In the genomic region with DNA sequence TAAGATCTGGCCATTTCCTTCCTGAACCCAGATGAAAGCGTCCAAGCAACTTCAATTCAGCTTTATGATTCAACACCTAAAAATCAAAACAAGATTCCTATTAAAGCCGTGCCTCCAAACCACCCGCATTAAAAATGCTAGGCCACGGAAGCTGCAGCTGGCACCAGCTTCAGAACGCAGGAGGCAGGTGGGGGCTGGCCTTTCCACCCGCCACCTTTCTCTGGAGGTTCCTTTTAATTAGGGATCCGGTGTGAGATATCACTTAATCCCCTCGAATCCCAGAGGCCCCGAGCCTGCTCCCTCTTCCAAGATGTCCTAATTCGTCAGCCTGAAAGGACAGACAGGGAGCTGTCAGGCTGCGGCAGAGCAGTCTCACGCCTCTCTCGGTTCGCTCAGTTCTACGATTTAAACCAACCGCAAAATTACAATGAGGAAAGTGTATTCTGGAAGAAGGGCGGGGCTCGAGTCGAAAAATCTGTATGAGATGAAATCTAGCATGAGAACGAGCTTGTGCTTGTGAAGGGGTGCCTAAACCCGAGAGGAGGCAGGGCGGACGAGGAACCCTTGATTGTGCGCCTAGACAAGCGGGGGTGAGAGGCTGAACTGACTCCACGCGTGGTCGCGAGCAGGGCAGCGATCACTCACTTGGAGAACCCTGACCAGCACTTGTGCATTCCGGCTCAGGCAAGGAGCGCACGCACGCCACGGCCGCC, we compare ENCODE assay signal across 8 mouse cellular contexts. TPM values are rescaled to one million over a fixed set of nuclear protein-coding genes. Genes with fewer than 3 reads are reported as not detected.
DNase-seq lines count a peak whose midpoint lies in the region; ATAC-seq and TF ChIP-seq lines count a peak whose summit lies in the region.

No protein-coding gene starts in this region.

- H3K79me2 ChIP-seq in MEL (ENCODE audit: control insufficient read depth, insufficient read depth, low read length, poor library complexity), result peaks cover 31% of the 10 kb centered on the region

- TF ChIP-seq POLR2A in MEL (IDR thresholded peaks at IDR 0.05; ENCODE audit: control insufficient read depth in 1 of 2, insufficient read depth in 1 of 2, low read depth in 1 of 2, low read length in 2 of 2, poor library complexity in 1 of 2), result no peak

- no peaks in the 10 kb centered on the region for H3K36me3 ChIP-seq in kidney, embryonic 14.5 days (ENCODE audit: control insufficient read depth, insufficient read depth, low read length)
- H3K36me3 ChIP-seq in MEL (ENCODE audit: control insufficient read depth in 1 of 2, insufficient read depth in 2 of 2, low read length in 2 of 2), result peaks cover 36 to 40% of the 10 kb centered on the region in 2 experiments
- no peaks in the 10 kb centered on the region for H3K36me3 ChIP-seq in embryonic facial prominence, embryonic 15.5 days
- no peaks in the 10 kb centered on the region for H3K36me3 ChIP-seq in limb, embryonic 13.5 days
- no peaks in the 10 kb centered on the region; the same call in none of the 2 replicates for H3K36me3 ChIP-seq in stomach, embryonic 14.5 days (ENCODE audit: control insufficient read depth, insufficient read depth, low read length)

- peaks cover 26% of the 10 kb centered on the region for H3K27me3 ChIP-seq in kidney, embryonic 14.5 days (ENCODE audit: control insufficient read depth, insufficient read depth, low read length)
- no peaks in the 10 kb centered on the region for H3K27me3 ChIP-seq in MEL (ENCODE audit: control insufficient read depth in 1 of 2, insufficient read depth in 2 of 2, low read length in 2 of 2)
- H3K27me3 ChIP-seq in embryonic facial prominence, embryonic 15.5 days, result peaks cover 56% of the 10 kb centered on the region
- peaks cover 78% of the 10 kb centered on the region for H3K27me3 ChIP-seq in limb, embryonic 13.5 days
- peaks cover 8% of the 10 kb centered on the region; the same call in 1 of the 2 replicates for H3K27me3 ChIP-seq in stomach, embryonic 14.5 days (ENCODE audit: control insufficient read depth, insufficient read depth, low read length)

- TF ChIP-seq EP300 in MEL (IDR thresholded peaks at IDR 0.05; ENCODE audit: low read depth in 1 of 2, low read length in 2 of 2), result no peak; a peak in 1 of 4 replicates

- peaks cover 17% of the 10 kb centered on the region for H3K4me1 ChIP-seq in kidney, embryonic 14.5 days (ENCODE audit: control insufficient read depth, insufficient read depth, low read length)
- peaks cover 24 to 38% of the 10 kb centered on the region in 2 experiments for H3K4me1 ChIP-seq in MEL (ENCODE audit: control insufficient read depth in 1 of 2, insufficient read depth in 2 of 2, low read length in 2 of 2)
- peaks cover 33% of the 10 kb centered on the region for H3K4me1 ChIP-seq in embryonic facial prominence, embryonic 15.5 days
- peaks cover 30% of the 10 kb centered on the region for H3K4me1 ChIP-seq in limb, embryonic 13.5 days
- 0 out of 2 replicates have a peak, but pooled peaks cover 4% of the 10 kb centered on the region for H3K4me1 ChIP-seq in stomach, embryonic 14.5 days (ENCODE audit: control insufficient read depth, insufficient read depth, low read length)

- DNase-seq in kidney, postnatal 36 days, result no peak
- peak; percentile 80 for DNase-seq in MEL (ENCODE audit: low read depth, low spot score)
- DNase-seq in thymus, postnatal 36 days, result no peak
- no peak for DNase-seq in thymus, postnatal 0 days (ENCODE audit: low spot score)

- H3K4me3 ChIP-seq in kidney, embryonic 14.5 days (ENCODE audit: low read length), result peak overlapping the region; percentile 63
- peak overlapping the region; percentile 78 to 87 for H3K4me3 ChIP-seq in MEL (ENCODE audit: control insufficient read depth in 1 of 2, insufficient read depth in 1 of 2, low read depth in 2 of 2, low read length in 2 of 2)
- H3K4me3 ChIP-seq in embryonic facial prominence, embryonic 15.5 days (replicated peaks), result peak overlapping the region; percentile 56
- H3K4me3 ChIP-seq in limb, embryonic 13.5 days, result peak overlapping the region; percentile 57
- H3K4me3 ChIP-seq in stomach, embryonic 14.5 days (ENCODE audit: low read depth, low read length), result peak overlapping the region; percentile 63

- TF ChIP-seq RAD21 in MEL (IDR thresholded peaks at IDR 0.05; ENCODE audit: low read depth, low read length), result no peak

- H3K4me2 ChIP-seq in kidney, embryonic 14.5 days (replicated peaks; ENCODE audit: low read depth, low read length), result peak overlapping the region; percentile 97
- H3K4me2 ChIP-seq in embryonic facial prominence, embryonic 15.5 days (replicated peaks), result peak overlapping the region; percentile 100
- peak overlapping the region; percentile 99 for H3K4me2 ChIP-seq in limb, embryonic 13.5 days (replicated peaks)
- H3K4me2 ChIP-seq in stomach, embryonic 14.5 days (replicated peaks; ENCODE audit: low read depth, low read length), result peak overlapping the region; percentile 95

- H3K9ac ChIP-seq in kidney, embryonic 14.5 days (ENCODE audit: low read depth, low read length), result peak overlapping the region; percentile 58; the same call in 1 of the 2 replicates
- H3K9ac ChIP-seq in MEL (ENCODE audit: control insufficient read depth, low read depth, low read length, poor library complexity, severe bottlenecking), result peak overlapping the region; percentile 91
- H3K9ac ChIP-seq in embryonic facial prominence, embryonic 15.5 days, result peak overlapping the region; percentile 31
- H3K9ac ChIP-seq in limb, embryonic 13.5 days, result peak overlapping the region; percentile 61
- H3K9ac ChIP-seq in stomach, embryonic 14.5 days (replicated peaks; ENCODE audit: low read depth, low read length), result peak overlapping the region; percentile 37; the same call in 1 of the 2 replicates

- no peaks in the 10 kb centered on the region for H3K9me3 ChIP-seq in kidney, embryonic 14.5 days (ENCODE audit: control insufficient read depth, low read length)
- no peaks in the 10 kb centered on the region for H3K9me3 ChIP-seq in MEL (replicated peaks; ENCODE audit: insufficient read depth, low read length)
- no peaks in the 10 kb centered on the region for H3K9me3 ChIP-seq in embryonic facial prominence, embryonic 15.5 days (replicated peaks)
- H3K9me3 ChIP-seq in limb, embryonic 13.5 days, result no peaks in the 10 kb centered on the region; the same call in 1 of the 2 replicates
- H3K9me3 ChIP-seq in stomach, embryonic 14.5 days (ENCODE audit: control insufficient read depth, low read depth, low read length), result no peaks in the 10 kb centered on the region

- no peak for TF ChIP-seq CTCF in MEL (IDR thresholded peaks at IDR 0.05 in 2 of 3, conservative IDR thresholded peaks at IDR 0.05 in 1 of 3; ENCODE audit: control insufficient read depth in 1 of 3, insufficient read depth in 1 of 3, low read depth in 2 of 3, low read length in 3 of 3, poor library complexity in 1 of 3, severe bottlenecking in 1 of 3)

- WGBS in kidney, embryonic 14.5 days, result 2% methylated on average over 36 of the region's 36 CpGs
- WGBS in embryonic facial prominence, embryonic 15.5 days, result 1% methylated on average over 36 of the region's 36 CpGs
- 1% methylated on average over 36 of the region's 36 CpGs for WGBS in limb, embryonic 13.5 days
- 3% methylated on average over 36 of the region's 36 CpGs for WGBS in stomach, embryonic 14.5 days

- no peak; the same call in 1 of the 2 replicates for ATAC-seq in kidney, embryonic 14.5 days (ENCODE audit: low FRiP score, low TSS enrichment)
- 0 out of 2 replicates have a peak, but pooled peaks have one; percentile 2 for ATAC-seq in embryonic facial prominence, embryonic 15.5 days (ENCODE audit: insufficient number of reproducible peaks, low FRiP score, low TSS enrichment, low read depth)
- peak; percentile 4 for ATAC-seq in limb, embryonic 13.5 days (ENCODE audit: low FRiP score, low read depth)
- ATAC-seq in stomach, embryonic 14.5 days (ENCODE audit: insufficient number of reproducible peaks, insufficient read depth, low FRiP score, low read depth), result no peak

- no peak overlapping the region for H3K27ac ChIP-seq in kidney, embryonic 14.5 days (ENCODE audit: low read depth, low read length)
- peak overlapping the region; percentile 72 for H3K27ac ChIP-seq in MEL (ENCODE audit: control insufficient read depth, low read depth, low read length)
- H3K27ac ChIP-seq in embryonic facial prominence, embryonic 15.5 days (replicated peaks), result no peak overlapping the region
- H3K27ac ChIP-seq in limb, embryonic 13.5 days, result no peak overlapping the region
- H3K27ac ChIP-seq in stomach, embryonic 14.5 days (ENCODE audit: low read length), result no peak overlapping the region

TF ChIP-seq in MEL, 35 proteins besides CTCF, POLR2A, EP300 and RAD21 (continues in another document):
- TF ChIP-seq MEF2A (IDR thresholded peaks at IDR 0.05; ENCODE audit: extremely low read depth, insufficient replicate concordance, low read depth, low read length, poor library complexity, severe bottlenecking) (no peak), HCFC1 (IDR thresholded peaks at IDR 0.05; ENCODE audit: low read depth, low read length) (no peak), ZMIZ1 (IDR thresholded peaks at IDR 0.05; ENCODE audit: low read depth, low read length) (0 out of 2 replicates have a peak, but pooled peaks have one; percentile 39), USF1 (IDR thresholded peaks at IDR 0.05; ENCODE audit: low read depth, low read length) (no peak), NRF1 (IDR thresholded peaks at IDR 0.05; ENCODE audit: insufficient read depth, low read depth, low read length, poor library complexity, severe bottlenecking) (no peak), NELFE (IDR thresholded peaks at IDR 0.05; ENCODE audit: low read depth, low read length) (peak; percentile 8; the same call in 1 of the 2 replicates), MYB (IDR thresholded peaks at IDR 0.05; ENCODE audit: low read depth, low read length) (no peak), SIN3A (IDR thresholded peaks at IDR 0.05; ENCODE audit: low read length) (peak; percentile 71), MAX (IDR thresholded peaks at IDR 0.05; ENCODE audit: low read length) (peak; percentile 24; the same call in 1 of the 2 replicates), POLR2AphosphoS2 (IDR thresholded peaks at IDR 0.05; ENCODE audit: low read length) (peak; percentile 48; the same call in 1 of the 2 replicates), CHD1 (IDR thresholded peaks at IDR 0.05; ENCODE audit: low read depth, low read length) (0 out of 2 replicates have a peak, but pooled peaks have one; percentile 78), MAZ (IDR thresholded peaks at IDR 0.05; ENCODE audit: low read depth, low read length) (peak; percentile 43; the same call in 1 of the 2 replicates)

RNA-seq across cellular contexts. Expression of gene Stc2, which starts 1.5 kb away (rescaled TPM):
- polyA plus RNA-seq in kidney, embryonic 14.5 days (2014; fragmentation: Nextera tagmentation; extraction: Ambion mirVana), result 1.3 and 1.6 TPM in 2 replicates
- total RNA-seq in MEL (2012; rRNA removed), result 20.3 and 41.1 TPM in 2 replicates
- 10 to 100 TPM in 1 of 2 experiments, not detected in 1; 32.5 TPM for polyA plus RNA-seq in MEL (2012; ENCODE audit: insufficient read depth in 1 of 2, insufficient read length in 2 of 2, low read depth in 1 of 2, low replicate concordance in 2 of 2, missing spikeins in 1 of 2)
- 3.3 and 3.6 TPM in 2 replicates for polyA plus RNA-seq in embryonic facial prominence, embryonic 15.5 days (2015; fragmentation: Nextera tagmentation; extraction: Ambion mirVana)
- 2.2 and 2.5 TPM in 2 replicates for polyA plus RNA-seq in limb, embryonic 13.5 days (2015; fragmentation: Nextera tagmentation; extraction: Ambion mirVana)
- 3.3 and 4.1 TPM in 2 replicates for polyA plus RNA-seq in stomach, embryonic 14.5 days (2014; fragmentation: Nextera tagmentation; extraction: Ambion mirVana)
- 2.8 and 2.9 TPM in 2 replicates for polyA plus RNA-seq in thymus, postnatal 0 days (2015; fragmentation: Nextera tagmentation; extraction: Ambion mirVana)

Comparison
In these comparisons a context has a peak if more than half of its experiments do, and no peak if none do; other contexts are left out.
1. ATAC-seq: peak in embryonic facial prominence, embryonic 15.5 days (single experiment) and limb, embryonic 13.5 days (single experiment); none in kidney, embryonic 14.5 days (single experiment) and stomach, embryonic 14.5 days (single experiment).
2. H3K9ac ChIP-seq: peak in every context shown above with its lines; median percentile 91 in MEL; 61 in limb, embryonic 13.5 days; 58 in kidney, embryonic 14.5 days; 37 in stomach, embryonic 14.5 days; 31 in embryonic facial prominence, embryonic 15.5 days.
3. Peak in every context shown above with its lines, with median percentiles within 50 percentile points of each other: H3K4me2 ChIP-seq and H3K4me3 ChIP-seq.